Mouse (Mus musculus) G1E (cell line): ENCODE results near the gene Dok3.

Experiments
- CTCF ChIP-seq: IDR thresholded peaks from 2 replicates; pipeline ENCODE4 v1.5.1; 2012; ENCODE audit warnings: low read depth, low read length, inconsistent platforms, mixed read lengths
- GATA1 ChIP-seq: IDR thresholded peaks from 2 replicates; pipeline ENCODE4 v1.6.1; 2012; ENCODE audit warnings: borderline replicate concordance, low read length, inconsistent platforms, mixed read lengths
- POLR2AphosphoS5 ChIP-seq: IDR thresholded peaks from 2 replicates; pipeline ENCODE4 v1.6.1; 2012; ENCODE audit warnings: low read depth, low read length, inconsistent platforms; ENCODE audit not compliant: insufficient replicate concordance

DNA sequence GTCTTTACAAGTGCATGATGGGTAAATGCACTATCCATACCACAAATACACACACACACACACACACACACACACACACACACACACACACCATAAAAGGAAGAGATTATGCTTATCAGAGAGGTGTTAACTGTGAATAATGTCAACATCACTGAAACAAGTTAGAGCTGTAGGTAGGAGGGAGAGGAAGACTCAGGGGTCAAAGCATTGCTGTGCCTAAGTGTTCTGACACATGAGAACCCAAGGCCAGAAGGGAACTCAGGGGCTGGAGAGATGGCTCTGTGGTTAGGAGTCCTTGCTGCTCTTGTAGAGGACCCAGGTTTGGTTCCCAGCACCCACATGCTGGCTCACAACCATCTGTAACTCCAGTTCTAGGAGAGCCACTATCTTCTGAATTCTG, 49.2 kb downstream of the Dok3 start:
- no peak for TF ChIP-seq CTCF
- no peak for TF ChIP-seq POLR2AphosphoS5
- no peak for TF ChIP-seq GATA1
